Mouse (Mus musculus): ENCODE results near the gene Mfsd2b.
A peak's percentile ranks its signal among the peaks of the same experiment; 100 is the strongest.
"Not testable (repeated sequence)": the region's sequence is repeated elsewhere in the genome, so short reads cannot be mapped to it uniquely, and the experiment has no call there.

The Mfsd2b gene

GRCm38 (mm10) chr12:4874161-4874927, at the start of gene Mfsd2b:
TSS of gene Mfsd2b (minus strand) at chr12:4874359.
- DNase-seq (ENCODE audit: low read depth in 1 of 2, low spot score in 2 of 2) = peak in 1 of 2 experiments; percentile 9

- peak; percentile 67 to 72 for DNase-seq (ENCODE audit: low read depth in 1 of 2, low spot score in 2 of 2)
Measured at GRCm38 (mm10) chr12:4917805-4918591, 43.8 kb upstream of the Mfsd2b start.

GRCm38 (mm10) chr12:4916994-4917804, 43.0 kb upstream of the Mfsd2b start, which contains the start of gene Atad2b:
TSS of gene Atad2b (plus strand) at chr12:4917353.
- peak; percentile 84 to 94 for DNase-seq (ENCODE audit: low read depth in 1 of 2, low spot score in 2 of 2)

- DNase-seq (ENCODE audit: low read depth in 1 of 2, low spot score in 2 of 2) = no peak
Measured at GRCm38 (mm10) chr12:4914944-4915343, 40.8 kb upstream of the Mfsd2b start.

GRCm38 (mm10) chr12:4914441-4914840, 40.3 kb upstream of the Mfsd2b start:
- no peak for DNase-seq (ENCODE audit: low read depth in 1 of 2, low spot score in 2 of 2)

- DNase-seq (ENCODE audit: low read depth in 1 of 2, low spot score in 2 of 2) = no peak
Measured at GRCm38 (mm10) chr12:4911716-4912115, 37.6 kb upstream of the Mfsd2b start.

- not testable (repeated sequence) for DNase-seq (ENCODE audit: low read depth in 1 of 2, low spot score in 2 of 2)
Measured at GRCm38 (mm10) chr12:4910496-4910895, 36.3 kb upstream of the Mfsd2b start.

- no peak for DNase-seq (ENCODE audit: low read depth in 1 of 2, low spot score in 2 of 2)
Measured at GRCm38 (mm10) chr12:4908391-4908790, 34.2 kb upstream of the Mfsd2b start.

- DNase-seq (ENCODE audit: low read depth in 1 of 2, low spot score in 2 of 2) = peak in 1 of 2 experiments; percentile 82
Measured at GRCm38 (mm10) chr12:4906951-4907906, 33.1 kb upstream of the Mfsd2b start, which contains the start of gene Ubxn2a. TSS of gene Ubxn2a (minus strand) at chr12:4907705.

- DNase-seq (ENCODE audit: low read depth in 1 of 2, low spot score in 2 of 2) = no peak
Measured at GRCm38 (mm10) chr12:4906476-4906875, 32.3 kb upstream of the Mfsd2b start.

GRCm38 (mm10) chr12:4905946-4906345, 31.8 kb upstream of the Mfsd2b start:
- DNase-seq (ENCODE audit: low read depth in 1 of 2, low spot score in 2 of 2) = no peak

- no peak for DNase-seq (ENCODE audit: low read depth in 1 of 2, low spot score in 2 of 2)
Measured at GRCm38 (mm10) chr12:4898024-4898423, 23.9 kb upstream of the Mfsd2b start.

GRCm38 (mm10) chr12:4889891-4890290, 15.7 kb upstream of the Mfsd2b start:
- DNase-seq (ENCODE audit: low read depth in 1 of 2, low spot score in 2 of 2) = no peak

GRCm38 (mm10) chr12:4889251-4889650, 15.1 kb upstream of the Mfsd2b start:
- no peak for DNase-seq (ENCODE audit: low read depth in 1 of 2, low spot score in 2 of 2)

GRCm38 (mm10) chr12:4888739-4889138, 14.6 kb upstream of the Mfsd2b start:
- DNase-seq (ENCODE audit: low read depth in 1 of 2, low spot score in 2 of 2) = no peak

GRCm38 (mm10) chr12:4886581-4886980, 12.4 kb upstream of the Mfsd2b start:
- not testable (repeated sequence) for DNase-seq (ENCODE audit: low read depth in 1 of 2, low spot score in 2 of 2)

- DNase-seq (ENCODE audit: low read depth in 1 of 2, low spot score in 2 of 2) = no peak
Measured at GRCm38 (mm10) chr12:4885062-4885461, 10.9 kb upstream of the Mfsd2b start.

- no peak for DNase-seq (ENCODE audit: low read depth in 1 of 2, low spot score in 2 of 2)
Measured at GRCm38 (mm10) chr12:4882086-4882485, 7.9 kb upstream of the Mfsd2b start.

GRCm38 (mm10) chr12:4879048-4879447, 4.9 kb upstream of the Mfsd2b start:
- no peak for DNase-seq (ENCODE audit: low read depth in 1 of 2, low spot score in 2 of 2)

- no peak for DNase-seq (ENCODE audit: low read depth in 1 of 2, low spot score in 2 of 2)
Measured at GRCm38 (mm10) chr12:4878296-4878783, 4.2 kb upstream of the Mfsd2b start.
